Mouse (Mus musculus) liver, adult 2 months (tissue): Measurements from ENCODE around the gene Zfp526. TPM values are rescaled to one million over a fixed set of nuclear protein-coding genes. Genes with fewer than 3 reads are reported as not detected.

Source experiments
- DNase-seq: peaks from one replicate; pipeline ENCODE4 v3.0.0-alpha.2; 2011; ENCODE audit warnings: low read depth, low spot score; ENCODE audit errors: extremely low read depth
- H3K27ac ChIP-seq: fragments of 200-500 bp; replicated peaks from 2 replicates; pipeline ENCODE4 v1.5.1; 2012; ENCODE audit warnings: low read depth, mild to moderate bottlenecking, control low read depth, inconsistent platforms, low read length; ENCODE audit not compliant: insufficient read depth
- H3K27me3 ChIP-seq: fragments of 200-500 bp; 2 replicates; pipeline ENCODE4 v1.6.1; 2012; ENCODE audit warnings: mild to moderate bottlenecking, moderate library complexity, low read length, inconsistent platforms; ENCODE audit not compliant: control insufficient read depth, insufficient read depth
- H3K36me3 ChIP-seq: fragments of 200-500 bp; 2 replicates; pipeline ENCODE4 v1.6.1; 2012; ENCODE audit warnings: low read length, inconsistent platforms; ENCODE audit not compliant: control insufficient read depth, insufficient read depth
- H3K4me1 ChIP-seq: fragments of 200-500 bp; 2 replicates; pipeline ENCODE4 v1.6.1; 2011; ENCODE audit warnings: low read length; ENCODE audit not compliant: control insufficient read depth, insufficient read depth
- H3K4me3 ChIP-seq: fragments of 200-500 bp; 2 replicates; pipeline ENCODE4 v1.5.1; 2011; ENCODE audit warnings: low read depth, mild to moderate bottlenecking, control low read depth, low read length, moderate library complexity; ENCODE audit not compliant: insufficient read depth
- H3K79me2 ChIP-seq: fragments of 200-500 bp; 2 replicates; pipeline ENCODE4 v1.6.1; 2012; ENCODE audit warnings: inconsistent platforms, mild to moderate bottlenecking, low read length, moderate library complexity; ENCODE audit not compliant: control insufficient read depth, insufficient read depth
- H3K9ac ChIP-seq: fragments of 200-500 bp; 2 replicates; pipeline ENCODE4 v1.6.1; 2012; ENCODE audit warnings: low read depth, mild to moderate bottlenecking, control low read depth, inconsistent platforms, low read length
- CTCF ChIP-seq: fragments of 200-500 bp; IDR thresholded peaks from 2 replicates; pipeline ENCODE4 v1.5.1; 2011; ENCODE audit warnings: low read depth, low read length, control low read depth
- POLR2A ChIP-seq: fragments of 200-500 bp; IDR thresholded peaks from 2 replicates; pipeline ENCODE4 v1.6.1; 2011; ENCODE audit warnings: low read length, control low read depth; ENCODE audit not compliant: insufficient read depth; ENCODE audit errors: extremely low read depth
- WGBS: fragments of 180-500 bp; shearing (Covaris S2); methylation state at CpG from one replicate; pipeline ENCODE4 v1.1.7; 2018; 5-methylcytosine and 5-hydroxymethylcytosine counted together
- polyA plus RNA-seq: library from polyadenylated mRNA; depleted of rRNA; stranded (reverse); fragments of >200 nt; gene quantifications from 2 replicates; pipeline ENCODE4 v1.2.3, GENCODE M21; 2012
- total RNA-seq: library from RNA; depleted of rRNA; stranded (reverse); fragments of >200 nt; gene quantifications from 2 replicates; pipeline ENCODE4 v1.2.3, GENCODE M21; 2014

Zfp526 gene
- total and polyA plus RNA-seq, 2 experiments, result 2.2 to 4.7 TPM

DNA sequence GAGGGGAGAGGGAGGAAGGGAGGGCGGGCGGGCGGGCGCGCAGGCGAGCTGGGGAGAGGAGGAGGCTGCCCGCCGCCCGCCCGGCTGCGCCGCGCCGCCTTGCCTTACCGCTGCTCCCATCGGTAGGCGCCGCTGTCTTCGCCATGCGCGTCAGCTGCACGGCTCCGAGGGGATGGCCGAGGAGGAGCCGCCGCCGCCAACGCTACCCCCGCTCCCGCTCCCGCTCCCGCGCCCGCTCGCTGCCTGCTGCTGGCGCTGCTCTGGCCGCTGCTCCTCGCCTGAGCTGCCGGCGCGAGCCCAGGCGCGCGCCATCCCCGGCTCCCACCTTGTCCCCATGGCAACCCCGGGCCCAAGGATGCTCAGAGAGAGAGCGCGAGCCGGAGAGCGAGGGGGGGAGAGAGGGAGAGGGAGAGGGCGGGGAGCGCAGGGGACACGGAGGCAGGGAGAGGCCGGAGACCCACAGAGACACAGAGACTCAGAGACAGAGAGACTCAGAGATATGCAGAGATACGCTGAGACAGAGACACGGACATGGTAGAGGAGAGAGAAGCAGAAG lies 41.5 kb upstream of the Zfp526 start, which contains the start of gene Pou2f2:
TSS of gene Pou2f2 (minus strand) at position 121 of the 556 bp plus-strand sequence.
- TF ChIP-seq CTCF, result peak; percentile 30; the same call in 1 of the 2 replicates
- no peak for TF ChIP-seq POLR2A
- Histone ChIP-seq H3K27ac (no peak within 1 kb of the TSS), H3K36me3 (no peaks in the 10 kb centered on the region), H3K9ac (0 out of 2 replicates have a peak within 1 kb of the TSS, but pooled peaks have one; percentile 30), H3K79me2 (no peaks in the 10 kb centered on the region), H3K4me1 (no peaks in the 10 kb centered on the region), H3K27me3 (peaks cover 15% of the 10 kb centered on the region), H3K4me3 (peak within 1 kb of the TSS; percentile 22; the same call in 1 of the 2 replicates)
- 2% methylated on average over 51 of the region's 56 CpGs for WGBS
- DNase-seq, result no peak

DNA sequence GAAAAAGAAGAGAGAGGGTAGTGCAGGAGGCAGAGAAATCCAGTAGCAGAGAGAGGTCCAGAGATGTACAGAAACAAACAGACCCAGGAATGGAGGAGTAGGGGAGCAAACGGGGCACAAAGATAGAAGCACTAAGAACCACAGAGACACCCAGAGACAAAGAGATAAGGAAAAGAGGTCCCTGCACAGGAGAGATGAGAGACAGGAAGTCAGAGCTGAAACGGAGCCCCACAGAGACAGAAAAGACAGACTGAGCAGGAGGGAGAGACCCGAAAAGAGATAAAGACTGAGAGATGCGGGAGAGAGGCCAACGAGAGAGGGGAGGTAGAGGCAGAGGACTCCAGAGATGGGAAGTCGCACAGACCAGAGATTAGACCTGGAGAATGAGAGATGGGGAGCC lies 40.7 kb upstream of the Zfp526 start:
- H3K27ac ChIP-seq, result no peak overlapping the region
- peaks cover 15% of the 10 kb centered on the region for H3K27me3 ChIP-seq
- 17% methylated on average over 6 of the region's 6 CpGs for WGBS
- no peak for DNase-seq
- H3K36me3 ChIP-seq, result no peaks in the 10 kb centered on the region
- H3K4me1 ChIP-seq, result no peaks in the 10 kb centered on the region
- H3K79me2 ChIP-seq, result no peaks in the 10 kb centered on the region
- no peak overlapping the region for H3K9ac ChIP-seq
- H3K4me3 ChIP-seq, result no peak overlapping the region
- TF ChIP-seq CTCF, result no peak
- TF ChIP-seq POLR2A, result no peak

DNA sequence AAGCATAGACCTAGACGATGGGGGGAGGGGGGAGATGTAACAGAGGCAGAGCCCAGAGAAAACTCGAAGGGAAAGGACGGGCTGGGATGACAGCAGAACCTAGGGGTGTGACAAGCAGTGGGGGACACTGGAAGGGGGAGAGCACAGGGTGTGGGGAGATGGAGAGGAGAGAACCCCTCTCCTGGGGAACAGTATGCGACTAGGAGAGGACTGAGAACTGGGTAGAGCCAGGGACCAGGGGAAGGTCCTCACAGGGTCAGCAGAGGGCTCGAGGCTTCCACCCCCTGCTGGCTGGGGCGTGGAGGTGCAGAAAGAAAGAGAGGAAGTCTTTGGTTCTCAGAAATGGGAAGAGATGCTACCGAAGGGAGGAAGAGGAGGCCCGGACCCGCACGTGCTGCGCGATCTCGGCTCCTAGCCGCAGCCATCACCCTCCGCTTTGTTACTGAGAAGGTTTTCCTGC lies 39.9 kb upstream of the Zfp526 start:
- no peak overlapping the region for H3K27ac ChIP-seq
- no peak overlapping the region for H3K9ac ChIP-seq
- no peak for DNase-seq
- no peaks in the 10 kb centered on the region for H3K4me1 ChIP-seq
- H3K27me3 ChIP-seq, result peaks cover 15% of the 10 kb centered on the region
- TF ChIP-seq POLR2A (no peak), CTCF (peak; percentile 74)
- H3K4me3 ChIP-seq, result no peak overlapping the region
- no peaks in the 10 kb centered on the region for H3K79me2 ChIP-seq
- no peaks in the 10 kb centered on the region for H3K36me3 ChIP-seq
- 5% methylated on average over 15 of the region's 15 CpGs for WGBS

DNA sequence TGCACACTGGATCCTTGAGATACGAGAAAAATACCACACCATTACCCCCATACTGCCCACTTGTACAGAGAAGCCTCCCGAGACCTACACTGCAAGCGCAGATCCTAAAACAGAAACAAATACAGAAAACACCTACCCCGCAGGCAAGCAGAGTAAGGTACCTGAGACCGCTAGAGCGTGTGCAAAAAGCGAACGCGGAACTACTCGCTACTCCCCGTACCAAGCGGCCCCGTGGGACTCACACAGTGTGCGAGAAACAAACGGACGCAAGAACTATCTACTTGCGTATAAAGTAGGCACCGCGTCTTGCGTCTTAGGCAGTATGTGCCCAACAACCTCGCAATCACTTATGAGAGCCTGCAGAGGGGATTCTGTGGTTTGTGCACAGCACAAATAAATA lies 39.4 kb upstream of the Zfp526 start:
- Histone ChIP-seq H3K27me3 (peaks cover 14% of the 10 kb centered on the region), H3K4me1 (no peaks in the 10 kb centered on the region), H3K9ac (no peak overlapping the region), H3K36me3 (no peaks in the 10 kb centered on the region), H3K4me3 (no peak overlapping the region), H3K79me2 (no peaks in the 10 kb centered on the region), H3K27ac (no peak overlapping the region)
- TF ChIP-seq CTCF (no peak), POLR2A (no peak)
- DNase-seq, result no peak
- WGBS, result 27% methylated on average over 21 of the region's 21 CpGs

GRCm38 (mm10) chr7:25184091-25184490 lies 37.1 kb upstream of the Zfp526 start:
- Histone ChIP-seq H3K9ac (no peak overlapping the region), H3K79me2 (no peaks in the 10 kb centered on the region), H3K4me3 (no peak overlapping the region), H3K27ac (no peak overlapping the region), H3K4me1 (no peaks in the 10 kb centered on the region), H3K27me3 (peaks cover 11% of the 10 kb centered on the region), H3K36me3 (no peaks in the 10 kb centered on the region)
- TF ChIP-seq POLR2A (no peak), CTCF (no peak)
- no peak for DNase-seq
- WGBS, result 79% methylated on average over 6 of the region's 6 CpGs
